Mouse (Mus musculus) midbrain, embryonic 11.5 days (tissue): ENCODE results near the gene Agpat3. TPM values are rescaled to one million over a fixed set of nuclear protein-coding genes. Genes with fewer than 3 reads are reported as not detected.
"Not testable (repeated sequence)": the region's sequence is repeated elsewhere in the genome, so short reads cannot be mapped to it uniquely, and the experiment has no call there.

Experiments used
- ATAC-seq: fragments of 200-750 bp; cut with Nextera tagmentation; 2 replicates; pipeline ENCODE4 v1.8.0; 2017; ENCODE audit warnings: moderate TSS enrichment, moderate library complexity; ENCODE audit not compliant: low FRiP score
- DNase-seq: peaks from one replicate; pipeline ENCODE4 v3.0.0; 2015; ENCODE audit warnings: low spot score; ENCODE audit errors: missing footprints
- H3K27ac ChIP-seq: fragments of 300-500 bp; sonication (generic); 2 replicates; pipeline ENCODE4 v1.5.1; 2014; ENCODE audit warnings: low read depth, low read length
- H3K27me3 ChIP-seq: fragments of 300-500 bp; sonication (generic); 2 replicates; pipeline ENCODE4 v1.6.1; 2014; ENCODE audit warnings: mild to moderate bottlenecking, low read length, moderate library complexity, mixed read lengths; ENCODE audit not compliant: control insufficient read depth, insufficient read depth
- H3K36me3 ChIP-seq: fragments of 300-500 bp; sonication (generic); 2 replicates; pipeline ENCODE4 v1.6.1; 2014; ENCODE audit warnings: mild to moderate bottlenecking, low read length, moderate library complexity, mixed read lengths; ENCODE audit not compliant: control insufficient read depth, insufficient read depth
- H3K4me1 ChIP-seq: fragments of 300-500 bp; sonication (generic); 2 replicates; pipeline ENCODE4 v1.6.1; 2014; ENCODE audit warnings: low read length; ENCODE audit not compliant: control insufficient read depth, insufficient read depth
- H3K4me2 ChIP-seq: fragments of 300-500 bp; sonication (generic); 2 replicates; pipeline ENCODE4 v1.6.1; 2014; ENCODE audit warnings: mild to moderate bottlenecking, moderate library complexity
- H3K4me3 ChIP-seq: fragments of 300-500 bp; sonication (generic); 2 replicates; pipeline ENCODE4 v1.5.1; 2014; ENCODE audit warnings: low read depth, low read length
- H3K9ac ChIP-seq: fragments of 300-500 bp; sonication (generic); 2 replicates; pipeline ENCODE4 v1.6.1; 2014; ENCODE audit warnings: low read length
- H3K9me3 ChIP-seq: fragments of 300-500 bp; sonication (generic); 2 replicates; pipeline ENCODE4 v1.6.1; 2016; ENCODE audit warnings: low read length; ENCODE audit not compliant: control insufficient read depth
- WGBS: fragments of 180-500 bp; shearing (Covaris S2); extraction: QIAGEN DNeasy Blood & Tissue Kit; methylation state at CpG from one replicate; pipeline ENCODE4 v1.1.7; 2014; 5-methylcytosine and 5-hydroxymethylcytosine counted together
- polyA plus RNA-seq: library from polyadenylated mRNA; unstranded; fragments of >200 nt; fragmentation: Nextera tagmentation; extraction: Ambion mirVana; gene quantifications from 2 replicates; pipeline ENCODE4 v1.2.1, GENCODE M21; 2014

Gene Agpat3
- polyA plus RNA-seq, 1 experiment from 2014 or later: 46.3 TPM

- 50% methylated on average over 5 of the region's 5 CpGs for WGBS
Observed at GRCm38 (mm10) chr10:78366195-78366834, 14.0 kb upstream of the Agpat3 start.

DNA sequence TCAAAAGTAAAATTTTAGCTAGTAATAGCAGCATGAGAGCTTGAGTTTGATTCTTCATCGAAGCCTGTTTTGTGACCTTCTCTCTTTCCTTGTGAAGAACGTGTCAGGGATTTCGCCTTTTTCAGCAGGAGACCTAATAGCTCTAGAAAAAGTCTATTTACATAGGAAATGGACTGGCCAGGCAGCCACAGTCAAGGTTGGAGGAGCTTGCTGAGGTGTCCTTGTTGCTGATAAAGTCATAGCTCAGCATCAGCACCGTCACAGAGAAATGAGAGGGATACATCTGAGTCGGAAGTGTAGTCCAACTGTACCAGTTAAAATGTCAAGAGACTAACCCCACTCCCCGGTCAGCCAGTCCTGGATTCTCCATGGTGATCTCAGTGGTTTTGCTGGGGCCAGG is 13.3 kb upstream of the Agpat3 start:
- no peaks in the 10 kb centered on the region for H3K4me1 ChIP-seq
- H3K9ac ChIP-seq: no peak overlapping the region
- no peaks in the 10 kb centered on the region for H3K36me3 ChIP-seq
- no peak overlapping the region for H3K4me3 ChIP-seq
- ATAC-seq (no peak), DNase-seq (no peak)
- H3K27ac ChIP-seq: no peak overlapping the region
- 81% methylated on average over 6 of the region's 6 CpGs for WGBS
- H3K27me3 ChIP-seq: no peaks in the 10 kb centered on the region
- H3K9me3 ChIP-seq: no peaks in the 10 kb centered on the region
- H3K4me2 ChIP-seq: no peak overlapping the region

More at GRCm38 (mm10) chr10:78366195-78366834, 14.0 kb upstream of the Agpat3 start:
- H3K9me3 ChIP-seq: no peaks in the 10 kb centered on the region
- H3K9ac ChIP-seq: no peak overlapping the region
- no peak overlapping the region for H3K4me3 ChIP-seq
- H3K27me3 ChIP-seq: no peaks in the 10 kb centered on the region
- H3K4me2 ChIP-seq: no peak overlapping the region
- H3K4me1 ChIP-seq: no peaks in the 10 kb centered on the region
- no peak for DNase-seq
- no peak overlapping the region for H3K27ac ChIP-seq
- no peaks in the 10 kb centered on the region for H3K36me3 ChIP-seq
- ATAC-seq: no peak

GRCm38 (mm10) chr10:78364106-78364505 is 11.8 kb upstream of the Agpat3 start:
- ATAC-seq: no peak

GRCm38 (mm10) chr10:78363366-78363765 is 11.1 kb upstream of the Agpat3 start:
- Histone ChIP-seq H3K27ac (no peak overlapping the region), H3K36me3 (no peaks in the 10 kb centered on the region), H3K9me3 (no peaks in the 10 kb centered on the region), H3K4me1 (no peaks in the 10 kb centered on the region), H3K9ac (no peak overlapping the region), H3K27me3 (no peaks in the 10 kb centered on the region), H3K4me3 (no peak overlapping the region), H3K4me2 (no peak overlapping the region)
- DNase-seq: no peak
- no peak for ATAC-seq
- 90% methylated on average over 6 of the region's 6 CpGs for WGBS

More at GRCm38 (mm10) chr10:78364106-78364505, 11.8 kb upstream of the Agpat3 start:
- H3K9me3 ChIP-seq: no peaks in the 10 kb centered on the region
- H3K4me3 ChIP-seq: no peak overlapping the region
- no peaks in the 10 kb centered on the region for H3K36me3 ChIP-seq
- 85% methylated on average over 2 of the region's 2 CpGs for WGBS
- H3K4me1 ChIP-seq: no peaks in the 10 kb centered on the region
- no peak overlapping the region for H3K4me2 ChIP-seq
- H3K9ac ChIP-seq: no peak overlapping the region
- H3K27ac ChIP-seq: no peak overlapping the region
- H3K27me3 ChIP-seq: no peaks in the 10 kb centered on the region
- DNase-seq: no peak

DNA sequence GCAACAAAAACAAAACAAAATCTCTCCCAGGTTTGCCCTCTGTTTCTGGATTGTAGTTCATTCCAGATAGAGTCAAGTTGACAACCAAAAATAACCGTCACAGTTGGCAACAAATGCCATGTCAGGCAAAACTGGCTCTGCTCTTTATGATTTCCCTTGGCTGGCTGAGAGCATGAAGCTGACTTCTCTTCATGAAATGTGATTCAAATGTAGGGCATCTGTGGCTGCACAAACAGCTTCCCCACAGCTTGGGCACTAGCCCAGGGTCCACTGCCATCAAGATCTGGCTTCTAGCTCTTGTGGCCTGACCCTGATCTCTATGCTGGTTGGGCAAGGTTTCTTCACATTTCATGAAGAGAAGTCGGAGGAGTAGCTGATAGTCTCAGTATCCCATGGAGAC is 9.7 kb upstream of the Agpat3 start:
- DNase-seq: no peak
- Histone ChIP-seq H3K27me3 (no peaks in the 10 kb centered on the region), H3K9me3 (no peaks in the 10 kb centered on the region), H3K4me2 (no peak overlapping the region), H3K27ac (no peak overlapping the region), H3K36me3 (no peaks in the 10 kb centered on the region), H3K4me3 (no peak overlapping the region), H3K4me1 (no peaks in the 10 kb centered on the region), H3K9ac (no peak overlapping the region)
- no peak for ATAC-seq
- 85% methylated on average over 2 of the region's 2 CpGs for WGBS

DNA sequence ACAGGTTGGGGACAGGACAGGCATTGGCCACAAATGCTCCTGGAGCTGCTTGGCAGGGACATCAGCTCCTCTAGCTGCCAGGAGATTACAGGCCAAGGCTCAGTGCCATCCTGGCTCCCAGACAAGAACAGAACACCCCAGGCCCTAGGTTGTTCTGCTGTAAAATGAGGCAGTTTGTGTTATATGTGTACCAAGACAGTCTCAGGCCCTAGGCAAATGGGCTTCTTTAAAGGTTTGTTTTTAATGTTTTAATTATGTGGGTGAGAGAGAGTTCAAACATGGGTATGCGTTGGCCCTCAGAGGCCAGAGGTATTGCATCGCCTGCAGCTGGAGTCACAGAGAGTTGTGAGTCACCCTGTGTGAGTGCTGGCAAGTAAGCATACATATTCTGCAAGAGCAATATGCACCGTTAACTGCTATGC is 8.0 kb upstream of the Agpat3 start:
- 82% methylated on average over 3 of the region's 3 CpGs for WGBS
- ATAC-seq (no peak), DNase-seq (no peak)
- Histone ChIP-seq H3K36me3 (no peaks in the 10 kb centered on the region), H3K27ac (no peak overlapping the region), H3K4me1 (no peaks in the 10 kb centered on the region), H3K9ac (no peak overlapping the region), H3K4me2 (no peak overlapping the region), H3K4me3 (no peak overlapping the region), H3K9me3 (no peaks in the 10 kb centered on the region), H3K27me3 (no peaks in the 10 kb centered on the region)

DNA sequence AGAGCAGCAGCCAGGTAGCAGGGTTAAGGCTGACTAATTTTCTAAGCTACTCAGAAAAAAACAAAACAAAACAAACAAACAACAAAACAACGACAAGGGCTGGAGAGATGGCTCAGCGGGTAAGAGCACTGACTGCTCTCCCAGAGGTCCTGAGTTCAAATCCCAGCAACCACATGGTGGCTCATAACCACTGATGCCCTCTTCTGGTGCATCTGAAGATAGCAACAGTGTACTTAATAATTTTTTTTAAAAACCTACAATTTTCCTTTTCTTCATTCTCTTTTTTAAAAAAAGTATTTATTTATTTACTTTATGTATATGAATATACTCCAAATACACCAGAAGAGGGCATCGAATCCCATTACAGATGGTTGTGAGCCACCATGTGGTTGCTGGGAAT is 6.7 kb upstream of the Agpat3 start:
- not testable (repeated sequence) for H3K9ac ChIP-seq, H3K9me3 ChIP-seq, H3K4me2 ChIP-seq, H3K36me3 ChIP-seq, DNase-seq, H3K4me1 ChIP-seq, H3K27ac ChIP-seq, ATAC-seq, H3K4me3 ChIP-seq, H3K27me3 ChIP-seq
- 91% methylated on average over 3 of the region's 3 CpGs for WGBS

GRCm38 (mm10) chr10:78358266-78358665 is 6.0 kb upstream of the Agpat3 start:
- no peak for ATAC-seq
- WGBS: 81% methylated on average over 4 of the region's 4 CpGs

DNA sequence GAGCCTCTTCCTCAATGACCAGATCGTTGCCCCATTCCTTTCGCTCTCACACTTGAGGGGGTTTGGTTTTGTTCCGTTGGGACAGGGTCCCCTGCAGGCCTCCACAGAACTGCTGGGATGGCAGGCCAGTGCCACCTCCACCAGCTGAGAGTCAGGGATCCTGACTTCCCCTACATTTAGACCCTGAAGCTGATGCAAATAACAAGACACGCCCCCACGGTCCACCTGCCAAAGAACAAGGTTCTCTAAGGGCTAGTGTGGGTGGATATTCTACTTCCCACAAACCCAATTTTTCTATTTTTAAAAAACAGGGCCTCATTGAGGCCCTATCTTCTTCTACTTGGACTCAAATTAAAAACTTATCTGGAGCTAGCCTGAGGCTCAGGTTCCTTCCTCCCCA is 5.5 kb upstream of the Agpat3 start:
- Histone ChIP-seq H3K4me1 (peaks cover under 1% of the 10 kb centered on the region; the same call in 1 of the 2 replicates), H3K27ac (no peak overlapping the region), H3K9me3 (no peaks in the 10 kb centered on the region), H3K27me3 (no peaks in the 10 kb centered on the region), H3K9ac (no peak overlapping the region), H3K4me3 (no peak overlapping the region), H3K36me3 (no peaks in the 10 kb centered on the region), H3K4me2 (no peak overlapping the region)
- WGBS: 95% methylated on average over 5 of the region's 5 CpGs
- no peak for DNase-seq
- ATAC-seq: no peak

More at GRCm38 (mm10) chr10:78358266-78358665, 6.0 kb upstream of the Agpat3 start:
- H3K9ac ChIP-seq: no peak overlapping the region
- no peaks in the 10 kb centered on the region for H3K36me3 ChIP-seq
- H3K9me3 ChIP-seq: no peaks in the 10 kb centered on the region
- no peak overlapping the region for H3K4me2 ChIP-seq
- H3K27ac ChIP-seq: no peak overlapping the region
- no peaks in the 10 kb centered on the region for H3K4me1 ChIP-seq
- no peak for DNase-seq
- no peak overlapping the region for H3K4me3 ChIP-seq
- no peaks in the 10 kb centered on the region for H3K27me3 ChIP-seq
